Mouse (Mus musculus): ENCODE results near the gene Zfp787.
"Not testable (repeated sequence)": the region's sequence is repeated elsewhere in the genome, so short reads cannot be mapped to it uniquely, and the experiment has no call there.

- TF ChIP-seq CTCF (IDR thresholded peaks at IDR 0.05; ENCODE audit: control insufficient read depth, insufficient read depth, low read length); POLR2A (IDR thresholded peaks at IDR 0.05; ENCODE audit: borderline replicate concordance, control insufficient read depth, low read depth, low read length): not testable (repeated sequence)
These were observed 34.7 kb downstream of the Zfp787 start for GRCm38 (mm10) chr7:6121128-6121527.
